Mouse (Mus musculus): ENCODE measurements around the gene Hbp1.

The Hbp1 gene

DNA sequence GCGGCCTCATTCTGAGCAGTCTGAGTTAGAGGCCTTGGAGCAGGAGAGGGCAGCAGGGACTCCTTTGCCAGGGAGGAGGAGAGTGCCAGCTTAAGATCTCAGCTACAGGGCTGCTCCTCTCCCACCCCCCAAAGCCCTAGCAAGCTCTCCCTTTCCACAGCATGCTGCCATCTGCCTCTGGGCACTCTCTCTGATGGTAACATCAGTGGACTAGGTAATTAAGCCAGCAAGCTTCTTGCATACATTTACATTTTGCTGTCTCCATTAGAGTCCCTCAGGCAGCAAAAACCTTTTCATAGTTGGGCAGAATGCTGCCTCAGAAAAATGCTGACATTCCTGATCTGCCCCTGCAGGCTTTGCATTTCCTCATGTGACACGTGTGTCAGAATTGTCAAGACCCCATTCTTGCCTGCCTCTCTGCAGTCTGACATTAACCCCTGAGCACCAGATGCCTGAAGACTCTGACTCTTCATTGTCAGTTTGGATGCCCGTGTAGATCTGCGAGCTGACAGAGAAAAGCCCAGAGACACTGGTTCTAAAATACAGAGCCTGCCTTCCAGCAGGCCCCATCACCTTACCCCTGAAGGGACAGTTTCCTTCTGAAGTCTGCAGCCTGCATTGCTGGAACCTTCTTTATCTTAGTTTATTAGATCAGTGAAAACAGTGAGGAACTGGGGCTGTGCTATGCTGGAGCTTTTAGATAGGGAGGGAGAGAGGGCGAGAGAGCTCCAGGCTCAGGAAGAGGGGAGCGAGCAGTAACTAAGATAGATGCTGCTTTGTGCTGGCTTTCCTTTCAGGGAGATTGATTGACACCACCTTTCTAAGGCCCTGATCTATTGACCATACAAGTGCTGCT lies 44.4 kb downstream of the Hbp1 start:
- no peak for DNase-seq (ENCODE audit: low spot score in 2 of 2)

DNA sequence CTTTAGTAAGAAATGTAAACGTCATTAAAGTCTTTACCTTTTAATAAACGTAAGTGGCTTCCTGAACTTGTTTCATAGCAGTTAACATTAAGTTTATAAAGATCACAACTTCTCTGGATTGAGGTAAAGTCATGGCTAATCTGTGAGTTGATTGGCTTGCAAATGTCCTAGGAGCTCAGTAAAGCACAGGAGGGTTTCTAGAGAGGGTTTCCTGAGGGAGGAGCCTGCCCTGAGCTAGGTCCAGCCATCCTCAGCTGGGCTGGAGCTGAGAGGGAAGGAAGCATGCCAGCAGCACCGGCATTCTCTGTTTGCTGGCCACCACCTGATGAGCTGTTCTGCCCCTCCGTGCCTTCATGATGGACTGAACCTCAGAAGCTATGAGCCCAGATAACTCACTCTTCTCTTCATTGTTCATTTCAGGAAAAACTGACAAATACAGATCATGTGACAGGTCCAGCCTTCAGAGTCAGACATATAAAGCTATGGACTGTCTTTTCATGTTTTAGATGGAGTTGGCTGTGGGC lies 49.9 kb downstream of the Hbp1 start:
- DNase-seq (ENCODE audit: low spot score in 2 of 2): no peak

DNA sequence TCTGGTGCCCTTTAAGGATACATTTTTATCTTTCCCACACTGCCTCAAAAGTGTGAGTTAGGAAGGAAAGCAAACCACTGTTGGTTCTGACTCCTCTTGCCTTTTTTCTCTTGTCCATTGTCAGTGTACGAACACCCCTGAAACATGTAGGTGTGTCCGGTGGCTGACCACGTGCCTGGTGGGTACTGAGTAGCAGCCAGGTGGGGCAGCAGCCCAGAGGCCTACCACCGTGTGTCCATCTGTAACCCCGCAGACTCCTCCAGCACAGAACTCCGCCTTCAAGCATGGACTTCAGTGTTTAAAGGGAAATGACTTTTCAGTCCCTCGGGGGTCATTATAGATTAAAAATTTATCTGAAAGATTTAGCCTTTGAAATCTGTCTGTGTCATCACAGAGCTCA lies 52.9 kb downstream of the Hbp1 start:
- DNase-seq (ENCODE audit: low spot score in 2 of 2): no peak

DNA sequence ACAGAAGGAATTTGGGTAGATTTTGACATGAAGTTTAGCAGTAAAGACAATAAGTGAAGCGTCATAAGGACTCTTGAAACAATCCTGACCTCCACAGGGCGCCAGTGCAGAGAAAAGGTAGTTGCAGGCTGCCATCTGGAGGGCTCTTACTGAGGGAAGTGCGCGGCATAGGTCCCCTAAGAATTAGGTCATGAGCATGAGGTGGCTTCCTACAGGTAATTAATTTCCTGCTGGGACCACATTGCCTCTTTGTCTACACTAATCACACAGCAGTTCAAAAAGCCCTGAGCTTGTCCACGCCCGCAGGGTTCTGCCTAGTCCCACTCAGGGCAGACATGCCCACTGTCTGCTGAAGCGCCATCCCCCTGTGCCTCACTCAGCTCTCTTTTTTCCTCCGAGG lies 53.3 kb downstream of the Hbp1 start:
- no peak for DNase-seq (ENCODE audit: low spot score in 2 of 2)

DNA sequence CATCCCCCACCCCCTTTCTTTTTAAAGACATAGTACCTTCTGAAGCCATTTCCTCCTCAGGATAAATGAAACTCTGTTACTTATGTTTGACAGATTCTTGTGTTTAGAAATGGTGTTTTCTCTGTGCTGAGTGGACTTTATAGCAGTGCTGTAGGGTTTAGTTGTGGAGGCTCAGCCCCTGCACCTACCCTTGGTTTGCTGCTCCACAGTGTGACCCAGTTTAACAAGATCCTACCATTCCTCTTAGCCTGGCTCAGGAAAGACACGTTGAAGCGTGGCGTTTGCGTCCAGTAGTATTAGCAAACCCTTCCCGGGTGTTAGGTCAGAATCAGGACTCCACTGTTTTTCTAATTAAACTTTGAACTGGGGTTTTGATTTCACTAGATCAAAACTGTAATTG lies 54.0 kb downstream of the Hbp1 start:
- DNase-seq (ENCODE audit: low spot score in 2 of 2): no peak

DNA sequence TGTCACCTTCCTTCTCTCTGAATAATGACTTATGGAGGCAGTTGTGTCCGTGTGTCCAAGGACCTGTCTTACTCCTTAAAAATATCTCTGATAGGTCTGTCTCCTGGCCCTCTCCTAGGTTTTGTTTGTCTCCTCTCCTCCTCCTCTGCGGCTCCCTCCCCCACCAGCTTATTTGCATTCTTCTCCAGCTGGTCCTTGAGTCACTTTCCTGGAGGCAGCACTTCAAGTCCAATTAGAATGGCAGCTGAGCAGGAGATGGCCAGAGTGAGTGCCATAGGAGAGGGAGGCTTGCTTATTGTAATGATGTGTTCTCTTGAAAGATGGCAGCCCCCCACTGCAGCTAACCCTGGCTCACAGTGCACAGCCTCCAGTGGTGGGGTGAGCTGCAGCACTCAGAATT lies 54.4 kb downstream of the Hbp1 start:
- peak; percentile 60 to 69 for DNase-seq (ENCODE audit: low spot score in 2 of 2)

DNA sequence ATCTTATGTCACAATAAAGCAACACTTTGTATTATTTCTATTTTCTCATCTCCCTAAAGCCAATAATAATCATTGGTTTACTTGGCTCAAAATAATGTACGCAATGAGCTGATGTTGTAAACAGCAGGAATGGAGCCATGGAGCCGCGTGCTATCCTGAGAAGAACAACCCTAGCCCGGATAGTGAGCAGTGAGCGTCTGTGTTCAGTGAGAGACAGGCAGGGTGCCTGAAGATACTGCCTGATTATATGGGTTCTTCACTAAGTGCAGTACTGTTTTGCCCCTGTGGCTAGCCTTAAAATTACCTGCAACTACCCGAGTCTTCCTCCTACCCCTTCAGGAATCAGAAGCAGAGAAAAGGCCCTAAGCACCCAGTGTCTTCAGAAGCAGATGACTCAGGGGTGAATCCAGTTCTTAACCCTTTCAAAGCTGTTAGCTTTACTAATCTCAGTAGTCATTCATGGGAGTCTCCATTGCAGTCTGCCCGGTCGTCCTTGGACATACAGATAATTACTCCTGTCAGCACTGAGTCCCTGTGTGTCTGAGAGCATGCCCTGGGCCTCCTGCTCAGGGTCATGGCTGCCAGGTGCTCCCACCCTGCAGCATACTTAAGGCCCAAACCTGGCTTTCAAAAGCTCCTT lies 55.1 kb downstream of the Hbp1 start:
- no peak for DNase-seq (ENCODE audit: low spot score in 2 of 2)

DNA sequence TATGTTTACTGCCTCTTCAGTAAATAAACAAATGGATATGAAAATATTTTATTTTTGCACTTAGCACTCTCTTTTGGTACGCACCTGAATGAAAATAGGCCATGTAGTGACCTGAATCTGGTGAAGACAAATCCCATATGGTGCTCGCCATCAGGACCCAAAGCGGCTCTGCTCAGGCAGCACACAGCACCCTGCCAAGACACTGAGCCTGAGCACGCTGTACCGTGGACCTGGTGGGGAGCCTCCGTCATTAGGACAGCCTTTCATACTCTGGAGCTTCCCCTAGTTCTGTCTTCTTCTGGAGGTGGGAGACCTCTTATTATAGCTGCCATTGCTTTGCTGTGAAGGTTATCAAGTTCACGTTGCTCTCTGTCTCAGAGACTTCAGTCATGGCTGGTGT lies 57.6 kb downstream of the Hbp1 start:
- no peak for DNase-seq (ENCODE audit: low spot score in 2 of 2)

DNA sequence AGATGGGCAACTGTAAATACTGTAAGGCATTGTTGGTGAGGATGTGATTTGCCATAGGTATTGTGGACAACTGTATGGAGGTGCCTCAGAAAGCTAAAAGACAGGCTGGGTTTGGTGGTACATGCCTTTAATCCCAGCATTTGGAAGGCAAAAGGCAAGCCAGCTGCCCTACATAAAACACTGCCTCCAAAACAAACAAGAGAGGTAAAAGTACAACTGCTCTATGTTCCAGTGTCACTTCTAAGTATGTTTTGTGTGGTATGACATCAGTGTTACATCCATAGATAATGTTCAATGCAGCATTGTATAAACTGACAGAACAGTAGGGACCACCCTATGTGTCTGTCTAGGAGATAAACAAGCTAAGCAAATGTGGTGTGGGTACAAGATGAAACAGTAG lies 58.3 kb downstream of the Hbp1 start:
- no peak for DNase-seq (ENCODE audit: low spot score in 2 of 2)

DNA sequence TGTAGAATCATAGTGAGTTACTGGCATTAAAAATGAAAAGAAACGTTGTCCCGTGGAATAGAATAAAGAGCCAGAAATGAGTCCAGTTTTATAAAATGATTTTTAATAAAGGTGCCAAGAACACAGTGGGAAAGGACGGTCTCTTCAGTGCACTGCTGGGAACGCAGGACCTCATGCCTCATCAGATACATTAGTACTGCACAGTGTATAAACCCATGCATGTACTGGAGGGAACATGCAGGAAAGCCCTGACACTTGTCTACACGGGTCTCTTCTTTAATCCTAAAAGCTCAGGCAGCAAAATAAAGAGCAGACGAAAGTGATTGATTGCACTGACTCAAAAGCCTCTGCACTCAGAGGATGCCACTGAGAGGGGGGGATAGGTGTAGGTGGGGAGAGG lies 59.6 kb downstream of the Hbp1 start:
- DNase-seq (ENCODE audit: low spot score in 2 of 2): no peak

DNA sequence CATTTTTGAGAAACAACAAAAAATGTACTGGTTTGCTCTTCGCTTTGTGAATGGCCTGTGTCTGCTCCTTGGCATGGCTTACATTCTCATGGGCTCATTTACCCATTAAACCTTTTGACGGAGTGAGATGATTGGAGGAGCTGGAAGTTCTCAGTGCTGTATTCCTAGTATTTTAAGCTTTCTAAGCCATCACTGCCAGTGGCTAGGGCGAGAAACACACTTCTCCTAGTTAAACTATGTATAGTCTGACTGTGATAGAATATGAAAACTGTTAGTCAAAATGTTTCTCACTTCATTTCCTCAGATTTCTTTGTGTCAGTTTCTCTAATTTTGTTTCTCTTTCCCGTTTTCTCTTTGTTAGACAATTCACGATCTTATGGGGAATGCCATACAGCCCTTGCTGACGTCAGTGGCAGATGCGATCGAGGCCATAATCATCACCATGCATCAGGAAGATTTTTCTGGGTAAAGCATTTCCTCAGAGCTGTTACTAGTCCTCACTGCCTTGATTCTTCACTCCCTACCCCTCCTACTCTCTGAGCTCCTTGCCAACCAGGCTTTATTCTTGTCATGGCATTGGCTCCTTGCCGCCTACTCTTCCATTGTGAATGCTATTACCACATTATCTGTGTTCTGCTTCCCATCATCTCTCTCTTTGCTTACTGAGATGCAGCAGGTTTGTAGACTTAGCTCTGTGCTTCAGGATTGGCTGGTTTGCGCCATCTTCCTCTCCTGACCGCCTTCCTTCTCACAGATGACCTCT lies 64.3 kb downstream of the Hbp1 start:
- peak; percentile 51 to 77 for DNase-seq (ENCODE audit: low spot score in 2 of 2)

DNA sequence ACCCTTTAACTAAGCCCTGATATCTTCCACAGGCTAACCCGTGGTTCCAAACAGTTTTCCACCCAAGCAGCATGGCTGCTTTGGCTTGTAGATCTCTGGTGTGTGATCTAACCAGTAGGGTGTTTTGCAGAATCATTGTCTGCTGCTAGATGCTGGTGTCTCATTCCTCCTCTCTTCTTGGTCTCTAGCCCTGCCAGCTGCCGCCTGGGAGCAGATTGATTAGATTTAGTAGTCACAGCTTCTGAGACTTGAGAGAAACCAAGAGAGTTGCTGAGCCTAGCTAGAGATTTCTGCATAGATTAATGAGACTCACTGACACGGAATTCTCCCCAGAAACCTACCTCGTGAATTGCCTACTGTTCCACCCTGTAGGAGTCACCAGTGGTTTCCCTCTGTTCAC lies 65.3 kb downstream of the Hbp1 start:
- DNase-seq (ENCODE audit: low spot score in 2 of 2): no peak

DNA sequence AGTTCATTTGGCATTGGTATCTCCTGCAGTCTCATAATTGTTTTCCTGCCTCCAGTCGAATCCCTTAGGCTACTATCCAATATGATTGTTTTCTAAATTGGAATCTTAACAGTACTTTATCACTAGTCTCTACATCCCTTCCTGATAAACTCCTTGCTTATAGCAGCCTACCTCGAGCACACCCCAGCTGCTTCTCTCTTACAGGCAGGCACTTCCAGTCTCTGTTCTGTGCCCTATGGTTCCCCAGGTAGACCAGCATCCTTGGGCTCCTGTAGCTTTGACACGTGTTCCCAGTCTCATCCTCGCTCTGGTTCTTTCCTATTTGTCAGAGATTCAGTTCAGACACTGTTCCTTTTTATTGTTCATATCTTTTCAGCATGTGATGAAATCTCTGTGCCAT lies 66.0 kb downstream of the Hbp1 start:
- no peak for DNase-seq (ENCODE audit: low spot score in 2 of 2)

DNA sequence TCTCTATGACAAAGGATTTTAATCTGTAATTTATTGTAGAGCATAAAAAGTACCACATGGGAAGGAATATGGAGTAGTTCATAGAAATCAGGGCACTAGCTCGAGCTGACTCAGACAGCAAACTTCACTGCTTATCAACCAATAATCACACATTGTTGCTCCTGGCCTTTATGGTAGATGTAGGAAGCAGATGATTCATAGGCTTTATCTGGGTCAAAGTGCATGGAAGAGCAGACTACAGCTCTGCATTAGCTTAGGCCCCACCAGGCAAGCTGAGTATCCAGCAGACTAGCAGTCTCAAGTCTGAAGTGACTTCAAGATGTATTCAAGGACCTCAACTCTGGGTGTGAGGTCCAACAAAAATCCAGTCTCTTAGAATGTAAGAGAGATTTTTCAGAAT lies 67.6 kb downstream of the Hbp1 start:
- DNase-seq (ENCODE audit: low spot score in 2 of 2): no peak

DNA sequence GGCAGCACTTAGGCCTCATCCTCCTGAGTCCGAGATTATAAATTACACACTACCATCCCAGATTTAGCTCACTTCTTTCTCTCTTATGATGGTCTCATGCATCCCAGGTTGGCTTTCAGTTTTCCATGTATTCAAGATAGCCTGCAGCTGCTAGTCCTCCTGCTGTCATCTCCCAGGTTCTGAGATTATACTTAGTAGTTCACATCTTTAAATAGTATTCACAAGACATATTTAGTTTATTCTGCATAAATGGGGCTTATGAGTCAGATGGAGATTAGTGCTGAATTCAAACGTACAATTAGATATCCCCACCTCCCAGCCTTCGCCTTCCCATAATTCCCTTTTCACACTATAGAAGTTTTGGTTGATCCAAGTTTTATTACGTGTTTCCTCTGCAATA lies 73.6 kb downstream of the Hbp1 start:
- DNase-seq (ENCODE audit: low spot score in 2 of 2): no peak
